Mouse (Mus musculus) adrenal gland, adult 18-20 months (tissue): ENCODE data around the gene Klb. TPM values are rescaled to one million over a fixed set of nuclear protein-coding genes. Genes with fewer than 3 reads are reported as not detected.
A peak's percentile ranks its signal among the peaks of the same experiment; 100 is the strongest.
"Not testable (repeated sequence)": the region's sequence is repeated elsewhere in the genome, so short reads cannot be mapped to it uniquely, and the experiment has no call there.

Experiments
- DNase-seq, 2 experiments: peaks; one replicate each; pipeline ENCODE4 v3.0.0; 2021 to 2022; ENCODE audit warnings: low spot score in 2 of 2
- long read RNA-seq, 2 experiments: library from polyadenylated mRNA; stranded (forward); transcript quantifications; one replicate each; pipeline ENCODE4 v2.0.0; 2021
- total RNA-seq, 2 experiments: library from RNA; stranded (reverse); gene quantifications; 1 replicate in 1 of 2; 2 replicates in 1 of 2; pipeline ENCODE4 v1.2.3; 2021

Gene Klb
- total RNA-seq: 10 to 100 TPM in 1 of 2 experiments, 1 to 10 TPM in 1; 8.6 to 15.3 TPM
- long read RNA-seq, experiment 1, transcript Klb-201 (5 exons, 3,540 nt): major isoform, 9 of 13 reads
- long read RNA-seq, experiment 1, partial matches to known transcripts: 2 of 13 reads
- long read RNA-seq, experiment 1, other reads (novel, unspliced or antisense): 2 of 13 reads
- long read RNA-seq, experiment 2, transcript Klb-201 (5 exons, 3,540 nt): major isoform, 17 of 29 reads
- long read RNA-seq, experiment 2, partial matches to known transcripts: 7 of 29 reads
- long read RNA-seq, experiment 2, other reads (novel, unspliced or antisense): 5 of 29 reads

GRCm38 (mm10) chr5:65348168-65348567 is at the start of gene Klb:
Gene Klb, plus strand, starts transcription at chr5:65348314.
- no peak for DNase-seq

- DNase-seq: not testable (repeated sequence)
Measured at GRCm38 (mm10) chr5:65299623-65300022, 48.5 kb upstream of the Klb start.

- DNase-seq: no peak
Measured at GRCm38 (mm10) chr5:65300121-65300520, 48.0 kb upstream of the Klb start.

- DNase-seq: no peak
Measured at GRCm38 (mm10) chr5:65305516-65305915, 42.6 kb upstream of the Klb start.

DNA sequence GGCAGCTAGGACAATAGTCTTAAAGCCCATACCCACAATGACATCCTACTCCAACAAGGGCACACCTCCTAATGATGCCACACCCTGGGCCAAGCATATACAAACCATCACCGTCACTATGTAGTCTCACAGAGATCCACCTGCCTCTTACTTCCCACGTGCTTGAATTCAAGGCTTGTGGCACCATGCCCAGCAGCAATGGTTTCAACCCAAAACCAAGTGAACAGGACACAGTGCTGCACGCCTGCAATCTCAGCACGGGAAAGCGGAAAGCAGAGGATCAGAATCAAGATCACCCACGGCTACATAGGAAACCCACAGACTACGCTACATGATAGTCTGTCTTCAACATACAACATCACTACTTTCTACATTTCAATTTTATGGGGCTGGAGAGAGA is 39.9 kb upstream of the Klb start:
- DNase-seq: no peak

- DNase-seq: no peak
Measured at GRCm38 (mm10) chr5:65308866-65309265, 39.2 kb upstream of the Klb start.

DNA sequence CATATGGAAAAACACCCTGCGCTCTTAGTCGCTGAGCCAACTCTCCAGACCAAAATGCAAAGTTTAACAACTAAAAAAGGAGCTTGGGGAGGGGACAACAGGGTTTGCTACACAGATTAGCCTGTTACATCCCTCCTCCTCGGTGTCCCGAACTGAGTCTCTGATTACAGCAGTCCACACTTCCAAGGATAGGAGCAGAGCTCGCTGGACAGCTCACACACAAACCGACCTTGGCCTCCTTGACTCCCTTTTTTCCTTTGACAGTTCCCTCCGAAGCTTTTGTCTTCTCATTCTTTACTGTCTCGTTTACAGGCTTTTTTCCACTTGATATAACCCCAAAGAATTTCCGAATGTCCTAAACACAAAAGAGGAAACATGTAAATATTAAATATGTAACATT is 28.9 kb upstream of the Klb start:
- no peak for DNase-seq

DNA sequence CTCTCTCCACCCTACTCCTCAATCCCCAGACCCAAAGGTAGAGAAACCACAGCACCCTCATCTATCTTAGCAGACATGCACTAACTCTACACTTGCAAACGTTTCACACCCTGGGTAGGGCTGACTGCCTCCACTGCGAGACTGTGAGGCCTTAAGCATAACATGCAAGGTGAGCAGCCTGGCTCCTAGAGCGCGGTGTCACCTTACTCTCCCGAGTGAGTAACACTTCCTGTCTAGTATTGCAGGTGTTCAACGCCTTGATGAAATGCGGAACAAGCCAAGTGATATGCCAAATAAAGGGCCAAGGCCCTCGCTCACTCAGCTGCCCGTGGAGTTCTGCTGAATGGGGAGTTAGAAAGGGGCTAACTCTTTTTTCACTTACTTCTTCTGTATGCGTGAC is 25.9 kb upstream of the Klb start:
- no peak for DNase-seq

GRCm38 (mm10) chr5:65324271-65324670 is 23.8 kb upstream of the Klb start:
- no peak for DNase-seq

DNA sequence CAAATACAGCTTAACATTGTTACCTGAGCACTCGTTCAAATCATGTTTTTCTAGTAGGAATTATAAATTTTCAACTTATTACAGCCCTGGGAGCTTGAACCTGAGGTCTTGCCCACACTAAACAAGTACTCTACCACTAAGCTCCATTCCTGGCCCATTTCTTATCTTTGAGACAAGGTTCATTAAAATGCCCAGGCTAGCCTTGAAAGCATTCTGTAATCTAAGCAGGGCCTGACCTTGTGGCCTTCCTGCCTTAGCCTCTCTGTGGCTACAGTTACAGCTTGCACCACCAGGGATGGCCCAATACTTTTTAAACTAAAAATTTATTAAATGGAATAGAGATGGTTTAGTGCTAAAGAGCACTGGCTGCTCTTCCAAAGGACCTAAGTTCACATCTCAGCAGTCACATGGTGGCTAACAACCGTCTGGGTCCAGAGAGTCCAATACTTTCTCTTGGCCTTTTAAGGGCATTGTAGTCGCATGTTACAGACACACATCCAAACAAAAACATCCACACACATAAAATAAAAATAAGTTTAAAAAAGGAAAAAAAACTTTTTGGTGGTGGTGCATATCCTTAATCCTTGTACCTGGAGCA is 23.3 kb upstream of the Klb start:
- DNase-seq: no peak

GRCm38 (mm10) chr5:65326212-65326611 is 21.9 kb upstream of the Klb start:
- DNase-seq: no peak

DNA sequence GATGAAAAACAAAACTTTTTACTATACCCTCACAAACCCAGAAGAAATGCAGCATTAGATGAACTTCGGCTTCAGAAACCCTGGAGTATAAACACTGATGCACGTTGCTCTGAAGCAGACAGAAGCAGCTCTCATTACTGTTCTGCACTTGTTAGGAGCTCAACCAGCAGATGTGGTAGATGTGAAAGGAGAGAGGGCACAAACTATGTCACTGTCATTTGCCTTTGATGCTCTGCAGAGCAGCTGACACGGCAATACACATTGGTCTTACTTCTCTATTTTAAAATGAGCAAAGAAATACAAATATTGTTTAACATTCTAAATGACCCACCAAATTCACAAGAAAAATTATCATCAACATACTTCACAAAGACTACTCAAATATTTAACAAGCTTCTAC is 18.1 kb upstream of the Klb start:
- DNase-seq: no peak

- no peak for DNase-seq
Measured at GRCm38 (mm10) chr5:65334788-65335187, 13.3 kb upstream of the Klb start.

GRCm38 (mm10) chr5:65335298-65336074 is 12.6 kb upstream of the Klb start, which contains the start of gene Rfc1:
Gene Rfc1, minus strand, starts transcription at chr5:65335670.
- peak; percentile 87 for DNase-seq

DNA sequence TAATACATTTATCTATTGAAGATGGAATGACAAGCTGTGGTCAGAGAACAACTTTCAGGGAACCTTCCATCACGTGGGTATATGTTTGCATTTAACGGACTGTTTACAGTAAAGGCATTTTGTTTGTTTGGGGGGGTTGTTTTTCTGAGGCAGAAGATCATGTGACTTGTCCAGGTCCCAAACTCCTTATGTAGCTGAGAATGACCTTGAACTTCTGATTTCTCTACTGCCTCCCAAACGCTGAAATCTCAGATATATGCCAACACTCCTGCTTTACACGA is 12.1 kb upstream of the Klb start:
- no peak for DNase-seq

DNA sequence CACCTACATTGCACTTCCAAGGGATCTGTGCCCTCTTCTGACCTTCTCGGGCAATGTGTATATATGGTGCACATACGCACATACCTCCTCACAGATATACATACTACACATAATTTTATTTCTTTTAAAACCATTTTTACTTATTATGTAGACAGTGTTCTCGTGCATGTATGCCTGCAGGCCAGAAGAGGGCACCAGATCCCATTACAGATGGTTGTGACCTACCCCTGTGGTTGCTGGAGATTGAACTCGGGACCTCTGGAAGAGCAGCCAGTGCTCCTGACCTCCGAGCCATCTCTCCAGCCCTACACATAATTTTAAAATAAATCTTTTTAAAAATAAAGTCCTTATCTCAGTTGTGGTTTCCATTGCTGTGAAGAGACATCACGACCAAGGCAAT is 9.7 kb upstream of the Klb start:
- no peak for DNase-seq

- no peak for DNase-seq
Measured at GRCm38 (mm10) chr5:65340167-65340566, 7.9 kb upstream of the Klb start.

DNA sequence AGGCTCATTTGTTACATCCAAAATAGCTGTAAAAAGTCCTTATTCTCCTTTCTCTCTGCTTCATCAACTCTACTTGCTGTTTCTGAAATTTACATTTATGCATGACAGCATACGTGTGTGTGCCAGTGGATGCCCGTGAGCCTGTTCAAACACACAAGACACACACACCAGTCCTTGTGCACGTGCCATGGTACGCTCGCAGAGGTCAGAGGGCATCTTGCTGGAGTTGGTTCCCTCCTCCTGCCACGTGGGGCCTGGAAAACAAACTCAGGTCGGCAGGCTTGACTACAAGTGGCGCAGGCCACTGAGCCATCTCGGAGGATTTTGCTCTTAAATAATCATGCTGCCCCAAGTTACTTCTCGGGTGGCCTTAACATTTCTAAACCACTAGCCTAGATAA is 2.4 kb downstream of the Klb start:
- no peak for DNase-seq

- DNase-seq: no peak
Measured at GRCm38 (mm10) chr5:65354097-65354496, 6.0 kb downstream of the Klb start.

- DNase-seq: no peak
Measured at GRCm38 (mm10) chr5:65354985-65355384, 6.9 kb downstream of the Klb start.

- DNase-seq: no peak
Measured at GRCm38 (mm10) chr5:65356851-65357250, 8.7 kb downstream of the Klb start.

GRCm38 (mm10) chr5:65357771-65358170 is 9.7 kb downstream of the Klb start:
- DNase-seq: no peak
